ENCODE assay signal across 18 mouse cellular contexts in genomic region chr19:38332820-38333219, GRCm38 (mm10).
"Had no signal": no experiment of that assay in that cellular context is flagged by ENCODE, and none has a peak within 500 bp of the region (broad histone marks: within the 10 kb centered on the region; RNA-seq: fewer than 3 reads in every experiment).

No protein-coding gene starts in this region.

- H3K4me3 ChIP-seq: liver, embryonic 15.5 days; lung, embryonic 15.5 days; midbrain, embryonic 10.5 days; midbrain, embryonic 12.5 days; myocyte; neural tube, embryonic 13.5 days; neural tube, embryonic 15.5 days had no signal

- DNase-seq: liver, postnatal 0 days; lung, adult 2 months; lung, postnatal 14 days; lung, postnatal 4 days; midbrain, embryonic 14.5 days; retina, postnatal 1 day; right cerebral cortex, postnatal 25 days; right cerebral cortex, postnatal 4 days; spleen, adult 18-20 months; thymus, adult 18-20 months; thymus, postnatal 25 days had no signal

- H3K9ac ChIP-seq: liver, embryonic 15.5 days; liver, postnatal 0 days; lung, embryonic 15.5 days; midbrain, embryonic 12.5 days; neural tube, embryonic 13.5 days; neural tube, embryonic 15.5 days had no signal

- H3K27ac ChIP-seq: liver, embryonic 15.5 days; lung, embryonic 15.5 days; midbrain, embryonic 10.5 days; midbrain, embryonic 12.5 days; neural tube, embryonic 13.5 days; neural tube, embryonic 15.5 days had no signal

- H3K4me1 ChIP-seq: liver, embryonic 15.5 days; lung, embryonic 15.5 days; midbrain, embryonic 10.5 days; midbrain, embryonic 12.5 days; neural tube, embryonic 13.5 days; neural tube, embryonic 15.5 days had no signal

- H3K9me3 ChIP-seq: liver, embryonic 15.5 days; lung, embryonic 15.5 days; midbrain, embryonic 10.5 days; midbrain, embryonic 12.5 days; neural tube, embryonic 13.5 days; neural tube, embryonic 15.5 days had no signal

- H3K36me3 ChIP-seq: liver, embryonic 15.5 days; lung, embryonic 15.5 days; midbrain, embryonic 10.5 days; midbrain, embryonic 12.5 days; neural tube, embryonic 13.5 days; neural tube, embryonic 15.5 days had no signal
